Mouse (Mus musculus) lung, adult 2 months (tissue): ENCODE measurements at regions not wholly inside any gene's neighbourhood (a gene's known extent, or its start where the extent isn't known, plus 50 kb on each side); places are given as distances from the start of the nearest gene placed in this dataset.

Experiments
- CTCF ChIP-seq: fragments of 200-500 bp; IDR thresholded peaks from 2 replicates; pipeline ENCODE4 v1.5.1; 2011; ENCODE audit warnings: mild to moderate bottlenecking, low read length, control low read depth; ENCODE audit not compliant: insufficient read depth
- POLR2A ChIP-seq: fragments of 200-500 bp; IDR thresholded peaks from 2 replicates; pipeline ENCODE4 v1.6.1; 2011; ENCODE audit warnings: low read depth, mild to moderate bottlenecking, control low read depth, low read length, borderline replicate concordance; ENCODE audit errors: extremely low read depth

DNA sequence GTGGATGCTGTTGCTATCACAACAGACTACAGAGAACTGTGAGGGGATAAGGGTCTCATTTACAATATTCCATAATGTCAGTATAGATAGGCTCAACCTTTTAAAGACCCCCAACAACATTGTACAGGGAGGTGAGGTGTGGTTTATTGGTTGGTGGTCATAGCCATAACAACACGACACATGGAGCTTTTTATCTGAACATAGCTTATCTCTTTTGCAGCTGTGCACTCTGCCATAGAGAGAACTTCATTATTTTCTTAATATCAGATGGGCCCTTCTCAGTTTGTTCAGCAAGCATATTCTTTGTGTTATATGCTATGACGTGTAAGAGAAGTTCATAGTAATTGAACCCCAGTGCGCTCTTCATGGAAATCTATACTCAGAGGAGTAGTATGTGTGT lies 1124.4 kb upstream of the 2610301B20Rik start:
- TF ChIP-seq POLR2A, result no peak
- TF ChIP-seq CTCF, result no peak
